Mouse (Mus musculus): ENCODE data around the gene Erbb2. TPM values are rescaled to one million over a fixed set of nuclear protein-coding genes. Genes with fewer than 3 reads are reported as not detected.

The Erbb2 gene
- polyA plus RNA-seq, 1 experiment from 2014 or later, result 34.1 TPM

- no peak for ATAC-seq (replicated peaks; ENCODE audit: extremely low read depth, insufficient read depth, low FRiP score)
- 26% methylated on average over 1 of the region's 1 CpGs for WGBS
- Histone ChIP-seq H3K9ac (ENCODE audit: low read length) (no peak overlapping the region), H3K4me3 (ENCODE audit: low read length) (no peak overlapping the region), H3K9me3 (replicated peaks; ENCODE audit: control insufficient read depth, low read length) (no peaks in the 10 kb centered on the region), H3K36me3 (ENCODE audit: control insufficient read depth, insufficient read depth) (no peaks in the 10 kb centered on the region), H3K27ac (ENCODE audit: low read length) (no peak overlapping the region), H3K4me2 (ENCODE audit: low read depth, low read length) (no peak overlapping the region), H3K27me3 (ENCODE audit: control insufficient read depth, insufficient read depth, low read length) (peaks cover 5% of the 10 kb centered on the region), H3K4me1 (ENCODE audit: control insufficient read depth, insufficient read depth, low read length) (peaks cover 14% of the 10 kb centered on the region)
These were observed 33.0 kb downstream of the Erbb2 start for GRCm38 (mm10) chr11:98445238-98445637.

GRCm38 (mm10) chr11:98445679-98446078, 33.4 kb downstream of the Erbb2 start:
- Histone ChIP-seq H3K9ac (ENCODE audit: low read length) (no peak overlapping the region), H3K9me3 (replicated peaks; ENCODE audit: control insufficient read depth, low read length) (no peaks in the 10 kb centered on the region), H3K4me2 (ENCODE audit: low read depth, low read length) (no peak overlapping the region), H3K36me3 (ENCODE audit: control insufficient read depth, insufficient read depth) (no peaks in the 10 kb centered on the region), H3K27me3 (ENCODE audit: control insufficient read depth, insufficient read depth, low read length) (peaks cover 5% of the 10 kb centered on the region), H3K27ac (ENCODE audit: low read length) (no peak overlapping the region), H3K4me1 (ENCODE audit: control insufficient read depth, insufficient read depth, low read length) (peaks cover 18% of the 10 kb centered on the region), H3K4me3 (ENCODE audit: low read length) (no peak overlapping the region)
- no peak for ATAC-seq (replicated peaks; ENCODE audit: extremely low read depth, insufficient read depth, low FRiP score)
- WGBS, result 68% methylated on average over 4 of the region's 4 CpGs

DNA sequence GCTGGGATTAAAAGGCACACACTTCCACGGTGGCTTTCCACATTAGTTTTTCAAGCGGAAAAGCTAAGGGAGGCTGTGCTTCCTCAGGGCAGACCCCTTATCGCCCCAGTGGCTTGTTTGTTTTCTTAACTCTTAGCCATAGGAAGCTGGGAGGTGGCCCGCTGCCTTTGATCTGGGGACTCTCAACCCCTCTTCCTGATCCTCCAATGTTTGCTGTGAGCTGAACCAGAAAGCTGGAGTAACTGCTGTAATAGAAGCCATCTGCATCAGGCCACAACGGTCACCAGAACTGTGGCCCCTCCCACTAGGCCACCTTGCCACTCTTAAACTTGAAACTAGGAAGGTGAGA, 33.9 kb downstream of the Erbb2 start, which contains the start of gene Grb7:
TSS of gene Grb7 (plus strand) at position 182 of the 349 bp plus-strand sequence.
- Histone ChIP-seq H3K9me3 (replicated peaks; ENCODE audit: control insufficient read depth, low read length) (no peaks in the 10 kb centered on the region), H3K4me1 (ENCODE audit: control insufficient read depth, insufficient read depth, low read length) (peaks cover 18% of the 10 kb centered on the region), H3K4me2 (ENCODE audit: low read depth, low read length) (peak within 1 kb of the TSS; percentile 47), H3K27me3 (ENCODE audit: control insufficient read depth, insufficient read depth, low read length) (peaks cover 5% of the 10 kb centered on the region), H3K9ac (ENCODE audit: low read length) (peak within 1 kb of the TSS; percentile 5), H3K27ac (ENCODE audit: low read length) (no peak within 1 kb of the TSS), H3K4me3 (ENCODE audit: low read length) (peak within 1 kb of the TSS; percentile 24), H3K36me3 (ENCODE audit: control insufficient read depth, insufficient read depth) (no peaks in the 10 kb centered on the region)
- 29% methylated on average over 5 of the region's 5 CpGs for WGBS
- no peak for ATAC-seq (replicated peaks; ENCODE audit: extremely low read depth, insufficient read depth, low FRiP score)

DNA sequence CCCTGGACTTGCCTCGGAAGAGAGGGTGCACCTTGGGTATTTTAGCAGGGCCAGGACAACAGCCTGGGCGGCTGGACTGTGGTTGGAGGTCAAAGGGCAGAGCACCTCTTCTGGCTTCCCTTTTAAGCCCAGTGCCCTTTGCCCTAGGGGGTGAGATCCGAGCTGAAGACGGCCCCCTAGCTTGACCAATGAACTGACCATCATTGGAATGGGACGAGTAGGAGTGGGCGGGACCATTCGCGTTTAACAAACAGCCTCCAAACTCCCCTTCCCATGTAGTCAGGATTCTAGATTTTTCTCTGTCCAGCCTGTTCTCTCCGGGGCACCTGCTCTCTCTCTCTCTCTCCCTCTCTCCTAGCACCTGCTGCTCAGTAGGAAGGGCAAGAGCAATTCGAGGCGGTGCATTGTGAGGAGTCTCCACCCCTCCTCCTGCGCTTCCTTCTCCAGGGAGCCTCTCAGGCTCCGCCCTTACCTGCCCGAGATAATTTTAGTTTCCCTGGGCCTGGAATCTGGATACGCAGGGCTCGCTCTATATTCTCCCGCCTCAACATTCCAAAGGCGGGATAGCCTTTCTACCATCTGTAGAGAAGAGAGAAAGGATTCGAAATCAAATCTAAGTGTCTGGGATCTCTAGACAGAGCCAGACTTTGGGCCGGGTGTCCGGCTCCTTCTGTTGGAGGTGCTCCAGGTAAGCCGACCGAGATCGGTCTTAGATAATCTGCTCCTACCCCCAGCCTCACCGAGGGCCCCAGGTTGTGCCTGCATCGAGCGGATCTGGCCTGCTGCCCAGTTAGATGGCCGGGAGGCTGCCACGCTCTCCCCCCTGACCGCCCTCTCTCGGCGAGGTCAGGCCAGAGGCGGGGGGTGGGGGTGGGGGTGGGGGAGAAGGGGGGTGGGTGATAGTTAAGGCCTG, 34.5 kb downstream of the Erbb2 start:
- WGBS, result 3% methylated on average over 33 of the region's 33 CpGs
- Histone ChIP-seq H3K27me3 (ENCODE audit: control insufficient read depth, insufficient read depth, low read length) (peaks cover 5% of the 10 kb centered on the region), H3K9ac (ENCODE audit: low read length) (peak overlapping the region; percentile 5), H3K36me3 (ENCODE audit: control insufficient read depth, insufficient read depth) (no peaks in the 10 kb centered on the region), H3K9me3 (replicated peaks; ENCODE audit: control insufficient read depth, low read length) (no peaks in the 10 kb centered on the region), H3K27ac (ENCODE audit: low read length) (no peak overlapping the region), H3K4me1 (ENCODE audit: control insufficient read depth, insufficient read depth, low read length) (peaks cover 18% of the 10 kb centered on the region), H3K4me2 (ENCODE audit: low read depth, low read length) (peak overlapping the region; percentile 47), H3K4me3 (ENCODE audit: low read length) (peak overlapping the region; percentile 24)
- no peak for ATAC-seq (replicated peaks; ENCODE audit: extremely low read depth, insufficient read depth, low FRiP score)

GRCm38 (mm10) chr11:98447475-98447834, 35.2 kb downstream of the Erbb2 start:
- peaks cover 18% of the 10 kb centered on the region for H3K4me1 ChIP-seq (ENCODE audit: control insufficient read depth, insufficient read depth, low read length)
- peak overlapping the region; percentile 5 for H3K9ac ChIP-seq (ENCODE audit: low read length)
- WGBS, result 18% methylated on average over 7 of the region's 7 CpGs
- H3K4me3 ChIP-seq (ENCODE audit: low read length), result peak overlapping the region; percentile 24
- ATAC-seq (replicated peaks; ENCODE audit: extremely low read depth, insufficient read depth, low FRiP score), result no peak
- no peaks in the 10 kb centered on the region for H3K36me3 ChIP-seq (ENCODE audit: control insufficient read depth, insufficient read depth)
- no peaks in the 10 kb centered on the region for H3K9me3 ChIP-seq (replicated peaks; ENCODE audit: control insufficient read depth, low read length)
- H3K4me2 ChIP-seq (ENCODE audit: low read depth, low read length), result peak overlapping the region; percentile 47
- peaks cover 5% of the 10 kb centered on the region for H3K27me3 ChIP-seq (ENCODE audit: control insufficient read depth, insufficient read depth, low read length)
- H3K27ac ChIP-seq (ENCODE audit: low read length), result no peak overlapping the region

GRCm38 (mm10) chr11:98448191-98448790, 36.0 kb downstream of the Erbb2 start:
- no peaks in the 10 kb centered on the region for H3K9me3 ChIP-seq (replicated peaks; ENCODE audit: control insufficient read depth, low read length)
- peaks cover 5% of the 10 kb centered on the region for H3K27me3 ChIP-seq (ENCODE audit: control insufficient read depth, insufficient read depth, low read length)
- no peak overlapping the region for H3K4me3 ChIP-seq (ENCODE audit: low read length)
- H3K4me1 ChIP-seq (ENCODE audit: control insufficient read depth, insufficient read depth, low read length), result peaks cover 18% of the 10 kb centered on the region
- H3K4me2 ChIP-seq (ENCODE audit: low read depth, low read length), result no peak overlapping the region
- 48% methylated on average over 13 of the region's 13 CpGs for WGBS
- H3K9ac ChIP-seq (ENCODE audit: low read length), result no peak overlapping the region
- no peak for ATAC-seq (replicated peaks; ENCODE audit: extremely low read depth, insufficient read depth, low FRiP score)
- no peak overlapping the region for H3K27ac ChIP-seq (ENCODE audit: low read length)
- H3K36me3 ChIP-seq (ENCODE audit: control insufficient read depth, insufficient read depth), result no peaks in the 10 kb centered on the region

DNA sequence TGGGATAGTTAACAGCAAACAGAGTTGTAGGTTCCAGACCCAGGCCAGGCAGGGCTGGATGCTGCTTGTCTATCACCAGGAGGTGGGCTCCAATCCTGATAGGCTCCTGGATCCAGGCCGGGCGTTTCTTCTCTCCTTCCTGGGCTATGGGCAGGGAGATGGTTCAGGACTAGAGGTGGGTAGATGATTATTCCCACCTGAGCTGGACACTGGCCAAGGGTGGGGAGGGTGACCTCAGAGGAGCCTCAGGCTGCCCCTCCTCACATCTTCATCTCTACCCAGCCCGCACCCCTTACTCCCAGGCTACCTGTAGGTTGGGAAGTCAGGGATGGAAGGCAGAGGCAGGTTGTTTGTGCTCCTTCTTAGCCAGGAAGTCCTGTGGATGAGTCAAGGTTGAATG, 37.1 kb downstream of the Erbb2 start:
- Histone ChIP-seq H3K4me1 (ENCODE audit: control insufficient read depth, insufficient read depth, low read length) (peaks cover 18% of the 10 kb centered on the region), H3K4me2 (ENCODE audit: low read depth, low read length) (no peak overlapping the region), H3K27me3 (ENCODE audit: control insufficient read depth, insufficient read depth, low read length) (peaks cover 5% of the 10 kb centered on the region), H3K4me3 (ENCODE audit: low read length) (no peak overlapping the region), H3K9me3 (replicated peaks; ENCODE audit: control insufficient read depth, low read length) (no peaks in the 10 kb centered on the region), H3K9ac (ENCODE audit: low read length) (no peak overlapping the region), H3K27ac (ENCODE audit: low read length) (no peak overlapping the region), H3K36me3 (ENCODE audit: control insufficient read depth, insufficient read depth) (no peaks in the 10 kb centered on the region)
- ATAC-seq (replicated peaks; ENCODE audit: extremely low read depth, insufficient read depth, low FRiP score), result no peak
- WGBS, result 78% methylated on average over 3 of the region's 3 CpGs

DNA sequence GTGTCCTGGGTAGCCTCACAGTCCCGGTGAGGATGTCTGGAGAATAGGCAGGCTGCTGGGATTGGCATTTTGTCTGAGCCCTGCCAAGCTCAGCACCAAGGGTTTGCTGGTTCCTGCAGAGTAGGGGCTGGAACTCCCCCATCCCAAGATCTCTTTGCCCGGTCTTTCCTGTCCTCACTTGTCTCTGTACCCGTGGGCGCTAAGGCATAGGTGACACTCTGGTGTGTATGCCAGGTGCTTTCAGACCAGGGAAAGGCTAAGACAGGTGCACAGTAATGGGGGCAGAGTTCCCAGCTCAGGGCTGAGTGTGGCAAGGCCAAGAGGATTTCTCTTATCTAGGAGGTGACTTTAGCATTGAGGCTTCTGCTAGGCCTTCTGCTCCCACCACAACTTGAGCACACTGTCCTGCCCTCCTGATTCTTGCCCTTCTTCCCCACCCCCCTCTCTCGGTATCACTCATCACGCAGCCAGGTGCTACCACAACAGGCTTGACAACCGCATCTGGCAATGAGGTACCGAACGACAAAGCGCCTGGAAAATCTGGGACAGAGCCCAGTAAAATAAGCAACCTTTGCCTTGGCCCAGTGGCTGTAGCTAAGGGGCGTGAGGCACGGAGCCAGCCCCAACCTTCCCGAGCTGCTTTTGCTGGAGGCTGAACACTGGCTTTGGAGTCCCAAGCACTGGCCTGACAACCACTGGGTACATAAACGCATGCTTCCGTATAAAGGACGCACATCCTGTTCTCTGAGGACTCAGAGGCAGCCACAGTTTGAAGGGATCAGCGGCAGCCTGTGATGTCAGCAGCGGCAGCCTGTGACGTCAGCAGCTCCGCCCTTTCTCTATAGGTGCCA, 37.9 kb downstream of the Erbb2 start:
- WGBS, result 64% methylated on average over 20 of the region's 20 CpGs
- H3K9ac ChIP-seq (ENCODE audit: low read length), result no peak overlapping the region

More for the DNA sequence above, 37.9 kb downstream of the Erbb2 start:
- ATAC-seq (replicated peaks; ENCODE audit: extremely low read depth, insufficient read depth, low FRiP score), result no peak
- Histone ChIP-seq H3K4me2 (ENCODE audit: low read depth, low read length) (no peak overlapping the region), H3K9me3 (replicated peaks; ENCODE audit: control insufficient read depth, low read length) (no peaks in the 10 kb centered on the region), H3K4me1 (ENCODE audit: control insufficient read depth, insufficient read depth, low read length) (peaks cover 18% of the 10 kb centered on the region), H3K4me3 (ENCODE audit: low read length) (no peak overlapping the region), H3K27me3 (ENCODE audit: control insufficient read depth, insufficient read depth, low read length) (peaks cover 5% of the 10 kb centered on the region), H3K27ac (ENCODE audit: low read length) (no peak overlapping the region), H3K36me3 (ENCODE audit: control insufficient read depth, insufficient read depth) (no peaks in the 10 kb centered on the region)
